Comparison of ENCODE assay signal across 8 mouse cellular contexts in the genomic region with DNA sequence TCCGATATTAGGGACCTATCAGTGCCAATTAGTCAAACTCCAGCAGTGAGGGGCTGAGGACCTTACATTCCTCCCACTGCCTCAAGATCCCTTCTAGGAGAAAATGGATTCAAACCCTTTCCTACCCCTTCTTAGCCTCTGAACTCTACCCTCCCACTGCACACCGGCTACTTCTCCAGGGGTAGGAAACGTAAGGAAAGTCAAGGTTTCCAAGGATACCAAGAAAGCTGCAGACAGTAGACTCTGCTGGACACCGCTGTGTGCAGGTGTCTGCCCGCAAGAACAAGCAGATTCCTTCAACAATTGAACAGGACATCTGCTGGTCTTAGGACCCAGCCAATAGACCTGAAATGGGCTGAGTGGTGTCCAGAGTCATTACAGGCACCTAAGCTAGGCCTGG. TPM values are rescaled to one million over a fixed set of nuclear protein-coding genes. Genes with fewer than 3 reads are reported as not detected.
A peak's percentile ranks its signal among the peaks of the same experiment; 100 is the strongest.
DNase-seq lines count a peak whose midpoint lies in the region; ATAC-seq lines count a peak whose summit lies in the region.

No protein-coding gene starts in this region.

- peak; percentile 11; the same call in 1 of the 2 replicates for ATAC-seq in neural tube, embryonic 11.5 days (ENCODE audit: insufficient read depth, low FRiP score, low TSS enrichment)
- ATAC-seq in liver, embryonic 11.5 days (replicated peaks; ENCODE audit: low FRiP score): no peak
- no peak for ATAC-seq in stomach, embryonic 16.5 days (ENCODE audit: insufficient read depth, low FRiP score)

- H3K9ac ChIP-seq in neural tube, embryonic 11.5 days (ENCODE audit: low read length): peak overlapping the region; percentile 87
- H3K9ac ChIP-seq in liver, embryonic 11.5 days (ENCODE audit: low read depth, low read length): 0 out of 2 replicates have a peak overlapping the region, but pooled peaks have one; percentile 1
- no peak overlapping the region; the same call in 1 of the 2 replicates for H3K9ac ChIP-seq in stomach, embryonic 16.5 days (ENCODE audit: low read length)

- H3K4me1 ChIP-seq in neural tube, embryonic 11.5 days (ENCODE audit: control insufficient read depth, insufficient read depth, low read length): peaks cover 29% of the 10 kb centered on the region
- H3K4me1 ChIP-seq in liver, embryonic 11.5 days (replicated peaks; ENCODE audit: control insufficient read depth, insufficient read depth, low read length): peaks cover 80% of the 10 kb centered on the region
- peaks cover 34% of the 10 kb centered on the region for H3K4me1 ChIP-seq in stomach, embryonic 16.5 days (ENCODE audit: control insufficient read depth, insufficient read depth, low read length)

- peak overlapping the region; percentile 97 for H3K4me2 ChIP-seq in neural tube, embryonic 11.5 days (ENCODE audit: low read depth)
- H3K4me2 ChIP-seq in liver, embryonic 11.5 days: peak overlapping the region; percentile 94
- peak overlapping the region; percentile 91; the same call in 1 of the 2 replicates for H3K4me2 ChIP-seq in stomach, embryonic 16.5 days (ENCODE audit: low read depth, low read length)

- no peaks in the 10 kb centered on the region for H3K36me3 ChIP-seq in neural tube, embryonic 11.5 days (ENCODE audit: control insufficient read depth, insufficient read depth, low read length)
- no peaks in the 10 kb centered on the region; the same call in 1 of the 2 replicates for H3K36me3 ChIP-seq in liver, embryonic 11.5 days (ENCODE audit: control insufficient read depth, insufficient read depth, low read length)
- H3K36me3 ChIP-seq in stomach, embryonic 16.5 days (ENCODE audit: control insufficient read depth, insufficient read depth, low read length): no peaks in the 10 kb centered on the region

- no peaks in the 10 kb centered on the region for H3K27me3 ChIP-seq in neural tube, embryonic 11.5 days (ENCODE audit: control insufficient read depth, insufficient read depth, low read length)
- no peaks in the 10 kb centered on the region for H3K27me3 ChIP-seq in liver, embryonic 11.5 days (replicated peaks; ENCODE audit: control insufficient read depth, insufficient read depth, low read length)
- no peaks in the 10 kb centered on the region for H3K27me3 ChIP-seq in stomach, embryonic 16.5 days (ENCODE audit: control insufficient read depth, insufficient read depth, low read length)

- H3K27ac ChIP-seq in neural tube, embryonic 11.5 days (ENCODE audit: low read depth, low read length): peak overlapping the region; percentile 89
- H3K27ac ChIP-seq in liver, embryonic 11.5 days (ENCODE audit: low read depth, low read length): peak overlapping the region; percentile 97
- peak overlapping the region; percentile 83 for H3K27ac ChIP-seq in stomach, embryonic 16.5 days (ENCODE audit: low read length)

- no peaks in the 10 kb centered on the region for H3K9me3 ChIP-seq in neural tube, embryonic 11.5 days (ENCODE audit: control insufficient read depth, low read length)
- H3K9me3 ChIP-seq in liver, embryonic 11.5 days (ENCODE audit: control insufficient read depth, low read length): no peaks in the 10 kb centered on the region
- no peaks in the 10 kb centered on the region for H3K9me3 ChIP-seq in stomach, embryonic 16.5 days (replicated peaks; ENCODE audit: control insufficient read depth, low read length)

- DNase-seq in embryo, embryonic 11 days: peak; percentile 34
- no peak for DNase-seq in embryo, embryonic 10.5 days (ENCODE audit: low spot score)
- no peak for DNase-seq in neural tube, embryonic 11.5 days (ENCODE audit: low spot score)
- no peak for DNase-seq in neural tube, embryonic 10.5 days (ENCODE audit: extremely low spot score, low spot score)
- DNase-seq in liver, embryonic 11.5 days (ENCODE audit: low spot score): no peak
- DNase-seq in ovary, postnatal 14 days (ENCODE audit: low spot score): no peak
- no peak for DNase-seq in frontal cortex, postnatal 25 days (ENCODE audit: low spot score in 2 of 2)

- 33% methylated on average over 5 of the region's 5 CpGs for WGBS in neural tube, embryonic 11.5 days
- 43% methylated on average over 5 of the region's 5 CpGs for WGBS in liver, embryonic 11.5 days
- WGBS in stomach, embryonic 16.5 days: 46% methylated on average over 5 of the region's 5 CpGs

- peak overlapping the region; percentile 74 for H3K4me3 ChIP-seq in neural tube, embryonic 11.5 days (ENCODE audit: low read depth, low read length)
- peak overlapping the region; percentile 72; the same call in 1 of the 2 replicates for H3K4me3 ChIP-seq in liver, embryonic 11.5 days (ENCODE audit: low read depth, low read length)
- H3K4me3 ChIP-seq in stomach, embryonic 16.5 days (replicated peaks; ENCODE audit: low read length): no peak overlapping the region; the same call in 1 of the 2 replicates

RNA-seq across cellular contexts. Expression of a gene that starts 0.8 kb away (rescaled TPM):
- polyA plus RNA-seq in neural tube, embryonic 11.5 days (2014; fragmentation: Nextera tagmentation; extraction: Ambion mirVana): 5.0 and 5.3 TPM in 2 replicates
- polyA plus RNA-seq in liver, embryonic 11.5 days (2014; fragmentation: Nextera tagmentation; extraction: Ambion mirVana): 27.9 and 28.9 TPM in 2 replicates
- 12.6 and 13.6 TPM in 2 replicates for polyA plus RNA-seq in stomach, embryonic 16.5 days (2015; fragmentation: Nextera tagmentation; extraction: Ambion mirVana)

RNA-seq across cellular contexts. Expression of a gene that starts 51.0 kb away (rescaled TPM):
- polyA plus RNA-seq in neural tube, embryonic 11.5 days (2014; fragmentation: Nextera tagmentation; extraction: Ambion mirVana): 687 and 719 TPM in 2 replicates
- polyA plus RNA-seq in liver, embryonic 11.5 days (2014; fragmentation: Nextera tagmentation; extraction: Ambion mirVana): 934 and 944 TPM in 2 replicates
- polyA plus RNA-seq in stomach, embryonic 16.5 days (2015; fragmentation: Nextera tagmentation; extraction: Ambion mirVana): 699 and 743 TPM in 2 replicates
